Mouse (Mus musculus): ENCODE measurements around the gene Zp2. TPM values are rescaled to one million over a fixed set of nuclear protein-coding genes. Genes with fewer than 3 reads are reported as not detected.

The Zp2 gene
- polyA plus RNA-seq, 1 experiment from 2014 or later: 0.17 TPM

GRCm38 (mm10) chr7:120127686-120128059 lies 17.4 kb downstream of the Zp2 start:
- Histone ChIP-seq H3K4me3 (replicated peaks) (no peak overlapping the region), H3K27ac (peak overlapping the region; percentile 82), H3K27me3 (no peaks in the 10 kb centered on the region), H3K9me3 (replicated peaks) (no peaks in the 10 kb centered on the region), H3K36me3 (no peaks in the 10 kb centered on the region), H3K4me2 (no peak overlapping the region), H3K9ac (no peak overlapping the region), H3K4me1 (peaks cover 27% of the 10 kb centered on the region)
- 13% methylated on average over 4 of the region's 4 CpGs for WGBS
- ATAC-seq (replicated peaks; ENCODE audit: low FRiP score): peak; percentile 86

DNA sequence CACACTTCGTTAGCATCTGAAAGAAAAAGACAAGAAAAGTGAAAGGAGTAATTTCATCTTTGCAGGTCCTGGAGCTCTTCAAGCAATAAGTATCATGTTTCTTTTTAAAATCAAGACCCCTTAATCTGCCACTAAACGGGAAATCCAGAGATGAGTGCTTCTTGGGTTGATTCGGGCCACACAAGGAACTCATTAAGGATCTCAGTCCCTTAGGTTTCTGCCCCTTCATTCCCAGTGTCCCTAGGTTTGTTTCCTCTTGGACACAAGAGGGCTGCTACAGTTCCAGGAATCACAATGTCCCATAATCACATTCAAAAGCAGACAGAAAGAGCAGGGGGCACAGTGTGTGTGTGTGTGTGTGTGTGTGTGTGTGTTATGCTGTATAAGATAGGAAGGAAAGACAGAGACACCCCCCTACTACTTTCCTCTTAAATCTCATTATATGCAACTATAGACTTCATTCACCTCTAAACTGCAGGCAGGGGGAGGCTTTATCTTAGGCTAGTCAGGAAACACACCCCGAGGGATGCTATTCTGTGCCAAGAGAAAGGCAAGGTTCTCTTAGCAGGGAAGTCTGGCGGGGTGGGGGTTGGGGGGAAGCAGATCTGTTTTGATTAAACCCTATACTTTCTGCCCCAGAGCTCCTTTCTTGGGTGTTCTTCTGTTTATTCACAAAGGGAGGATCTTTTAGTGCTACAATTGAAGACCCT lies 18.0 kb downstream of the Zp2 start:
- H3K27ac ChIP-seq: peak overlapping the region; percentile 82
- WGBS: 13% methylated on average over 5 of the region's 5 CpGs
- ATAC-seq (replicated peaks; ENCODE audit: low FRiP score): peak; percentile 53

GRCm38 (mm10) chr7:120124844-120125243 lies 20.2 kb downstream of the Zp2 start:
- Histone ChIP-seq H3K36me3 (peaks cover 15% of the 10 kb centered on the region; the same call in 1 of the 2 replicates), H3K4me2 (no peak overlapping the region), H3K4me1 (peaks cover 27% of the 10 kb centered on the region), H3K9ac (no peak overlapping the region), H3K9me3 (replicated peaks) (no peaks in the 10 kb centered on the region), H3K4me3 (replicated peaks) (no peak overlapping the region), H3K27ac (peak overlapping the region; percentile 28), H3K27me3 (no peaks in the 10 kb centered on the region)
- peak; percentile 86 for ATAC-seq (replicated peaks; ENCODE audit: low FRiP score)
- WGBS: 0% methylated on average over 3 of the region's 3 CpGs

More for the DNA sequence above, 18.0 kb downstream of the Zp2 start:
- H3K9me3 ChIP-seq (replicated peaks): no peaks in the 10 kb centered on the region
- peaks cover 27% of the 10 kb centered on the region for H3K4me1 ChIP-seq
- no peaks in the 10 kb centered on the region for H3K36me3 ChIP-seq
- H3K4me2 ChIP-seq: 0 out of 2 replicates have a peak overlapping the region, but pooled peaks have one; percentile 4
- H3K9ac ChIP-seq: no peak overlapping the region
- no peak overlapping the region for H3K4me3 ChIP-seq (replicated peaks)
- no peaks in the 10 kb centered on the region for H3K27me3 ChIP-seq

GRCm38 (mm10) chr7:120123776-120124175 lies 21.3 kb downstream of the Zp2 start:
- ATAC-seq (replicated peaks; ENCODE audit: low FRiP score): no peak
- Histone ChIP-seq H3K4me2 (no peak overlapping the region), H3K36me3 (peaks cover 17% of the 10 kb centered on the region; the same call in 1 of the 2 replicates), H3K4me3 (replicated peaks) (no peak overlapping the region), H3K4me1 (peaks cover 27% of the 10 kb centered on the region), H3K27ac (no peak overlapping the region), H3K27me3 (no peaks in the 10 kb centered on the region), H3K9ac (no peak overlapping the region), H3K9me3 (replicated peaks) (no peaks in the 10 kb centered on the region)
- WGBS: 77% methylated on average over 4 of the region's 4 CpGs

GRCm38 (mm10) chr7:120117529-120117928 lies 27.6 kb downstream of the Zp2 start:
- WGBS: 29% methylated on average over 6 of the region's 6 CpGs
- Histone ChIP-seq H3K4me2 (no peak overlapping the region), H3K36me3 (peaks cover 30% of the 10 kb centered on the region; the same call in 1 of the 2 replicates), H3K27me3 (no peaks in the 10 kb centered on the region), H3K9ac (no peak overlapping the region), H3K4me3 (replicated peaks) (no peak overlapping the region), H3K4me1 (no peaks in the 10 kb centered on the region), H3K9me3 (replicated peaks) (no peaks in the 10 kb centered on the region), H3K27ac (no peak overlapping the region)
- no peak for ATAC-seq (replicated peaks; ENCODE audit: low FRiP score)

GRCm38 (mm10) chr7:120116976-120117375 lies 28.1 kb downstream of the Zp2 start:
- Histone ChIP-seq H3K4me3 (replicated peaks) (no peak overlapping the region), H3K27me3 (no peaks in the 10 kb centered on the region), H3K36me3 (peaks cover 30% of the 10 kb centered on the region; the same call in 1 of the 2 replicates), H3K9ac (no peak overlapping the region), H3K4me1 (no peaks in the 10 kb centered on the region), H3K27ac (no peak overlapping the region), H3K4me2 (no peak overlapping the region), H3K9me3 (replicated peaks) (no peaks in the 10 kb centered on the region)
- ATAC-seq (replicated peaks; ENCODE audit: low FRiP score): no peak
- 88% methylated on average over 5 of the region's 5 CpGs for WGBS

DNA sequence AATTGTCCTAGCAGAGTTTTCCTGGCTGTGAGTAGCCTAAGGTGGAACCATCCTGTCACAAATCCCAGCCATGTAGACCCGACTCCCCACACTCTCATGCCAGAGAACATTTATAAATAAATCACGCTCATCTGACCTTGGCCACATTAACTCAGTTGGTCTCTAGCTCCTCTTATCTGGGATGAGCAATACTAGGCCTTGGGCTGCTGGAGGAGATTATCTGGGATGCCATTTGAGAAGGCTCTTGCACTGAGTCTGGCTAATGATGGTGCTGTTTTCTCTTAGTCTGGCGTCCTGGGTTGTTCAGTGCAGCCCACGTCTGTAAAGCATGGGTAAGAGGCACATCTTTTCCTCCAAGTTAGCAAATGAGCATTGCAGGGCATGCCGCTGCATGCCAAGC lies 35.4 kb downstream of the Zp2 start:
- WGBS: 91% methylated on average over 5 of the region's 5 CpGs
- Histone ChIP-seq H3K4me2 (no peak overlapping the region), H3K4me1 (no peaks in the 10 kb centered on the region), H3K4me3 (replicated peaks) (no peak overlapping the region), H3K27me3 (no peaks in the 10 kb centered on the region), H3K36me3 (peaks cover 14% of the 10 kb centered on the region; the same call in 1 of the 2 replicates), H3K9ac (no peak overlapping the region), H3K9me3 (replicated peaks) (no peaks in the 10 kb centered on the region), H3K27ac (no peak overlapping the region)
- ATAC-seq (replicated peaks; ENCODE audit: low FRiP score): no peak

DNA sequence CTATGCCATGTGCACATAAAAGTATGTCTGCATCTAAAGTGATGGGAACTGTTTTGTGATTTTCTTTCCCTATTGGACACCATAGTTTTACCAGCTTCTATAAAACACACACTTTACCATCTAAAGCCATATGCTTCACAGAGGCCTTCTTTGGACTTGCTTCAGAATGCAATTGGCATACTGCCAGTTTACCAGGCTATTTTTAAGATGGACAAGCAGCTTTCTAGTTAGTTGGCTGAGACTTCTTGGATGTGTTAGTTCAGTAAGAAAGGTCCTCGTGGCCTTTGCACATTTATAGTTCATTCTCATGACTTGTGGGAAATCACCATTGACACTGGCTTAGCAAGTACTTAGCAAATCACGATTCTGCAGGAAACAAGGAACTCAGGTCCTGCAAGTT lies 38.7 kb downstream of the Zp2 start:
- Histone ChIP-seq H3K9me3 (replicated peaks) (no peaks in the 10 kb centered on the region), H3K4me2 (no peak overlapping the region), H3K4me1 (peaks cover 15% of the 10 kb centered on the region), H3K27ac (no peak overlapping the region), H3K9ac (no peak overlapping the region), H3K36me3 (peaks cover 10% of the 10 kb centered on the region; the same call in 1 of the 2 replicates), H3K4me3 (replicated peaks) (no peak overlapping the region), H3K27me3 (no peaks in the 10 kb centered on the region)
- no peak for ATAC-seq (replicated peaks; ENCODE audit: low FRiP score)
- 55% methylated on average over 2 of the region's 2 CpGs for WGBS

GRCm38 (mm10) chr7:120104975-120105374 lies 40.1 kb downstream of the Zp2 start:
- no peak overlapping the region for H3K27ac ChIP-seq
- ATAC-seq (replicated peaks; ENCODE audit: low FRiP score): no peak
- H3K27me3 ChIP-seq: no peaks in the 10 kb centered on the region
- H3K4me2 ChIP-seq: no peak overlapping the region
- 77% methylated on average over 3 of the region's 3 CpGs for WGBS
- peaks cover 10% of the 10 kb centered on the region; the same call in 1 of the 2 replicates for H3K36me3 ChIP-seq
- no peak overlapping the region for H3K9ac ChIP-seq
- no peaks in the 10 kb centered on the region for H3K9me3 ChIP-seq (replicated peaks)
- no peak overlapping the region for H3K4me3 ChIP-seq (replicated peaks)
- H3K4me1 ChIP-seq: peaks cover 15% of the 10 kb centered on the region

- Histone ChIP-seq H3K4me1 (peaks cover 15% of the 10 kb centered on the region), H3K27ac (peak overlapping the region; percentile 80; the same call in 1 of the 2 replicates), H3K4me2 (peak overlapping the region; percentile 92), H3K9me3 (replicated peaks) (no peaks in the 10 kb centered on the region), H3K36me3 (peaks cover 10% of the 10 kb centered on the region; the same call in 1 of the 2 replicates), H3K4me3 (replicated peaks) (peak overlapping the region; percentile 70), H3K9ac (peak overlapping the region; percentile 57), H3K27me3 (no peaks in the 10 kb centered on the region)
- 4% methylated on average over 25 of the region's 25 CpGs for WGBS
- ATAC-seq (replicated peaks; ENCODE audit: low FRiP score): peak; percentile 38
These were observed 42.0 kb downstream of the Zp2 start for GRCm38 (mm10) chr7:120103019-120103567.

- H3K27ac ChIP-seq: peak within 1 kb of the TSS; percentile 80
- peak within 1 kb of the TSS; percentile 92 for H3K4me2 ChIP-seq
These were observed 42.7 kb downstream of the Zp2 start, which contains the start of gene Tmem159 for GRCm38 (mm10) chr7:120102164-120102972. TSS of gene Tmem159 (plus strand) at chr7:120102353.

DNA sequence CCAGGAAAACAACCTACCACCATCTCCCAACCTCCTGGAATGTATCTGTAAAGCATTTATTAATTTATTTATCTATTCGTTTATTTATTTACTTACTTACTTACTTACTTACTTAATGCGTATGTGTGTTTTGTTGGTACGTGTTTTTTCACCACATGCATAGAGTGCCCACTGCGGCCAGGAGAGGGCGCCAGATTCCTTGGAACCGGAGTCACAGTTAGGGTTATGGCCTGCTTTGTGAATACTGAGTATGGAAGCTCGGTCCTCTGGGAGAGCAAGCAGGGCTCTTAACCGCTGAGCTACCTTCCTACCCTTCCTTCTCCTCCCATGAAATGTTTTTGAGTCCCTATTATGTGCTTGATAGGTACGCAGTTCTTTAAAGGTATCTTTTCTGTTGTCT lies 46.7 kb downstream of the Zp2 start:
- Histone ChIP-seq H3K4me2 (no peak overlapping the region), H3K27me3 (no peaks in the 10 kb centered on the region), H3K9me3 (replicated peaks) (no peaks in the 10 kb centered on the region), H3K27ac (no peak overlapping the region), H3K4me3 (replicated peaks) (no peak overlapping the region), H3K4me1 (peaks cover 12% of the 10 kb centered on the region), H3K9ac (no peak overlapping the region), H3K36me3 (no peaks in the 10 kb centered on the region)
- ATAC-seq (replicated peaks; ENCODE audit: low FRiP score): no peak
- WGBS: 27% methylated on average over 9 of the region's 9 CpGs

More at GRCm38 (mm10) chr7:120102164-120102972, 42.7 kb downstream of the Zp2 start, which contains the start of gene Tmem159:
- Histone ChIP-seq H3K9me3 (replicated peaks) (no peaks in the 10 kb centered on the region), H3K36me3 (peaks cover 10% of the 10 kb centered on the region; the same call in 1 of the 2 replicates), H3K4me1 (peaks cover 15% of the 10 kb centered on the region), H3K4me3 (replicated peaks) (peak within 1 kb of the TSS; percentile 70), H3K9ac (peak within 1 kb of the TSS; percentile 57), H3K27me3 (no peaks in the 10 kb centered on the region)
- under 1% methylated on average over 42 of the region's 42 CpGs for WGBS
- ATAC-seq (replicated peaks; ENCODE audit: low FRiP score): peak; percentile 95
